Mouse (Mus musculus): ENCODE measurements at regions not wholly inside any gene's neighbourhood (a gene's known extent, or its start where the extent isn't known, plus 50 kb on each side); places are given as distances from the start of the nearest gene placed in this dataset.
"Not testable (repeated sequence)": the region's sequence is repeated elsewhere in the genome, so short reads cannot be mapped to it uniquely, and the experiment has no call there.

DNA sequence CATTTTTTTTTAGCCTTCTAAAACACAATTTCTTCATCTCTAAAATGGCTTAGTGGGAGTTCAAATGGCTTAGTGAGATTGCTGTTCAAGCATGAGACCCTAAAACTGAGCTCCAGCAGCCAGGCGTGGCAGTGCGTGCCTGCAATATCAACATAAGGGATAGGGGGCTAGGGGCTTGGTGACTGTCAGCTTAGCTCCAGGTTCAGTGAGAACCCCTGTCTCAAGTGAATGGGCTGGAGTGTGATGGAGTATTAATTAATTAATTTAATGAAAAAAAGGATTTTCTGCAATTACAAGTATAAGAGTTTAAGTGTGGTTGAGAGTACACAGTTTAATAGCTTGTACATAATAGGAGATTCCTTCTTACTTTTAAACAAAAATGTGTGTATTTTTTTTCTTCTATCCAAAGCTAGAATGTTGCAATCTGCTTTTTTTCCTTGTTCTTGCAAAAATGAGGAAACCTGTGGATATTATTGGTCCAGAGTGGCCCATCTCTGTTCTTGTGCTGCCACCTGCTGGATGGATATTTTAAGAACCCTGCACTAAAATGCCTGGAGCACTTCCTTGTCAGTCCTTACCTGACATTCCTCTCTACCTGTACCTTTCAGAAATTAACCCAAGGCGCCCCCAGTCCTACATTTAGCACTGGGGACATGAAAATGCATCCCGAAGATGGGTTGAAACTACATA is 54.0 kb upstream of the Usp47 start:
- DNase-seq, result peak; percentile 88

DNA sequence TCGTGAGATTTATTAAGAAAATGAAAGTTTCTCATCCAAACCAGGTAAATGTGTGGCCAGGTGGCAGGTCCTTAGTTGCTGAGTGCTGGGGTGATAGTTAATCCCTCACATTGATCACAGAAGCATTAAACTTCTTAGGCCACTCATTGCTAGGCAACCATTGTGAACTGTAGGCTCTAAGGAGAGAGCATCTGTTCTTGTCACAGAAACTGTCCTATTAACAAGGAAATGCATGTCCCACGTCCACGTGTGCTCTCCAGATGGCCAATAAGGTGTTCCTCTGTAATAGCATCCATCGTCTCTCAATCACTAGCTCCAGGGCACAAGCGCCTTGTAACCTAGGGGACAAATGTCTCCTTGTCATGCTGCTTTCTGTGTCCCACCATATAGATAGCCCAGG is 55.0 kb upstream of the Usp47 start:
- no peak for DNase-seq

DNA sequence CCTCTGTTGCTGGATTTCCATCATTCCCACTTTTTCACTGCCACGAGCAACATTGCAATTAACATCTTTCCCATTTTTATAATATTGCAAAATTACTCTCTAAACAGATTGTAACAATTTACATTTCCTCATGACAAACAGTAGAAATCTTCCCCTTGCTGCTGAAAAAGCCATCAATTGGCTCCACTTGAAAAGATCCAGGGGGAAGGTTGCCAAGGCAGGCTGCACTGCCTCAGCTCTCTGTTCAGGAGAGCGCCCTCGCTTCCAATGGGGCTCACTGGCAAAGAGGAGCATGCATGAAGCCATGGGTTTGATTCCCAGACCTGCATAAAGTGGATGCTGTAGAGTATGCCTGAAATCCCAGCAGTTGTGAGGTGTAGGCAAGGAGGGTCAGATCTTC is 56.6 kb upstream of the Usp47 start:
- no peak for DNase-seq

GRCm38 (mm10) chr7:111963969-111964368 is 59.3 kb upstream of the Usp47 start:
- no peak for DNase-seq

DNA sequence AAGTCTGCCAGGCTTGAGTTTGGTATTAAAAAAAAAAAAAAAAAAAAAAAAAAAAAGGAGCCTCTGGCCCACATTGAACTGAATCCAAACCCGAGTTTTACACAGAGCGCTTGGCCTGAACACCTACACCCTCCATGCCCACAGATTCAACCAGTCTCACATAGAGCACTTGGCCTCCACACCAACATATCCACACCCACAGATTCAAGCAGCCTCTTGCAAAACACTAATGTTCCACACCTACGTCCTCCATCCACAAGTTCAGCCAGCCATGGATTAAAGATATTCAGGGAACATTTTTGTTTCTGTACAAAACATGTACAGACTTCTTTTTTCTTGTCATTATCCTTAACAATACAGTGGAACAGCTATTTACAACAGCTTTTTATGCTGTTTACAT is 63.3 kb upstream of the Usp47 start:
- DNase-seq, result no peak

GRCm38 (mm10) chr7:111956671-111957070 is 66.6 kb upstream of the Usp47 start:
- DNase-seq, result no peak

- DNase-seq, result no peak
Observed at GRCm38 (mm10) chr7:111939631-111940030, 83.7 kb upstream of the Usp47 start.

DNA sequence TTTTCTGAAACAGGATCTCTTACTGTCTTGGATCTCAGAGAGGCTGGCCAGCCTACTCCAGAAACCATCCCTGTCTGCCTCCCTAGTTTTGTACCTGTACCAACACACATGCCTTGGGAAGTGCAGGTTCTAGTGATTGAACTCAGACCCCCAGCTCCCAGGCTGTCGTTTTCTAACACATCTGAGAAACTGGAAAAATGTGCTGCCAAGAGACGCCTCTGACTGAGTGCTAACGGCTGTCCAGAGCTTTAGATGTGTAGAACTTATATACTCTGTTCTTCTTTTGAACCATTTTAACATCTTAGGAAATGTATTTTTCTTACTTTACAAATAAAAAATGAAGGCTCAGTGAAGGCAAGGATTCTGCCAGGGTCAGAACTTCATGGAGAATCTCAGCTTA is 85.8 kb upstream of the Usp47 start:
- no peak for DNase-seq

GRCm38 (mm10) chr7:111937102-111937501 is 86.2 kb upstream of the Usp47 start:
- DNase-seq, result no peak

- DNase-seq, result peak; percentile 5
Observed at GRCm38 (mm10) chr7:111932725-111933124, 90.6 kb upstream of the Usp47 start.

- DNase-seq, result no peak
Observed at GRCm38 (mm10) chr7:111919961-111920360, 103.3 kb upstream of the Usp47 start.

GRCm38 (mm10) chr7:111903741-111904231 is 119.5 kb upstream of the Usp47 start:
- no peak for DNase-seq

DNA sequence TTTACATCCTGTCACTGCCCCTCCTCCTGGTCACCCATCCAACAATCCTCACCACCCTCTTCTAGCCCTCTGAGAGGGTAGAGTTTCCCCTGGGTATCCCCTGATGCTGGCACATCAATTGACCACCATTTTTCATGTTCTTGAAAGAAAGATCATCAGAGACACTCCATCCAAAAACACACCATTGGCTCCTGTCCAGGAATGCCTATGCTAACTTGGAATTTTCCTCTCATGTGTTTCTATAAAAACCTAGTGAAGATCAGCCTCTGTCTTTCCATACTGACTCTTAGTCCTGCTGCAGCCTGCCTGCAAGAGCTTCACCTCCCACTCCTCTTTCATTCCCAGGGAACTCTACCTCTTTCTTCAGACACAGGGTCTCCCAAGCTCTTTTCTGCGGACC is 117.2 kb upstream of the Galnt18 start:
- no peak for DNase-seq

- peak; percentile 68 for DNase-seq
Observed at GRCm38 (mm10) chr7:111896255-111896654, 116.5 kb upstream of the Galnt18 start.

- no peak for DNase-seq
Observed at GRCm38 (mm10) chr7:111882991-111883390, 103.2 kb upstream of the Galnt18 start.

GRCm38 (mm10) chr7:111880067-111880675 is 100.4 kb upstream of the Galnt18 start:
- no peak for DNase-seq

DNA sequence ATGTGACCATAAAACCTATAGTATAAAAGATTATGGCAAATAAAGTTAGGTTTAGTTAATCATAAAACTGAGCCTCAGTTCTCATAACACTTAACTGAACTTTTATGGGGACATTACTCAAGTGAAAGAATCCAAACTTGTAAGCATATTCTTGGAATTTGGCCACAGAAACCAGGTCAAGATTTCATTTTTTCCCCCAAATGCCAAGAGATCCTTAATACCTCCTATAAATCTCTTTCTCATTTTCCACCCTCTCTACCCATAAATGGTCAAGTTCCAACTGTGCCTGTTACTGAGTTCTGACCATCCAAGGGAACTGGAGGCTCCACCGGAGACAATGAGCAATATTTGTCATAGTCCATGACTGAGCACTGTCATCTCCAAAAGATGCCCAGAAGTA is 97.8 kb upstream of the Galnt18 start:
- DNase-seq, result no peak

DNA sequence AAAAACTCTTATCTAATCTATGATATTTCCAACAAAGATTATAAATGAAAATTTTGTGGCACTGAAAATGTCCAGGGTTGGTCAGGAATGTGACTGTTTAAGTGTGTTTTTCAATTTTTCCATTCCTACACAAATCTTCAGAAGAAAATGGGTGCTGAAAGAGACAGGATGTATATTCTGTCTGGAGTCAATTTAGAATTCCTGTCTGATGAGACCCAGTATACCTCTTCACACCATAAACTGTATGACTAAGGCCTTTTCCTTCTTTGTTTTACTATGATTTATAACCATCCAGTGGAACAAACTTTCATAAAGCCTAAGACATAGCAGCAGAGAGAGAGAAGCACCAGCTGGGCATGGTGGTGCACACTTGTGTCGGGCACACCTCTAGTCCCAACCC is 96.2 kb upstream of the Galnt18 start:
- DNase-seq, result no peak

DNA sequence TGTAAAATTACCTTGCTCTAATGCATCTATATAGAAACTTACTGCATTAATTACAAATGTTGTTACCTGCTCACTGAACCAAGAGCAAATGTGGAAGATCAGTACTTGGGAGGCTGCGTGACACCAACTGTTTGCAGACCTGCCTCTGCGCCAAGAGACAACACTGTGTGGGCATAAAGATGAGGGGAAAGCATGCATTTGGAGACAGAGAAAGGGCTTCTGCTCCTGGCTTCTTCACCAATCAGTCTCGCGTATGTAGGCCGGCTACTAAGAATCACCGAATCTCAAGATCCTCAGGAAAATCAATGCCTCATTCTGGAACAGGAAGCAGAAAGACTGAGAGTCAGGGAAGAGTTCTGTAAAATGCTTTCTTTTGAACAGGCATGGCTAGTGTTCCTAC is 89.6 kb upstream of the Galnt18 start:
- DNase-seq, result no peak

DNA sequence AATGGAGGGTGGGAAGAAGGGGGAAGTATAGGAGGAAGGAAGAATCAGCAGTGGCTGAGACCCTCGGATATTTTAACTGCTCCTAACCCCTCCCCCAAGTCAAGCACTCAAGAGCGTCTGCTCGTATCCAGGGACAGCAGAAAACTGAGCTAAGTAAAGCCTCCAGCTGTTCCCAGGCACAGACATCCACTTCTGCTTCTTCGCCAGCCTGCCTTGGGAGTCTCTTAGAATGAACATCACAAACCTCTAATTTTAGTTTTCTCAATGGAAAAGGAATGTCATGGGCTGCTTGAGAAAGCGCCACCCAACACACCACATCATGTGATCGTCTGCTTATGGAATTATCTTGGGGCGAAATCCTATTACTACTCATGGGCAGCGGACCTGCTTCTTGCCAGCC is 83.3 kb upstream of the Galnt18 start:
- DNase-seq, result no peak

DNA sequence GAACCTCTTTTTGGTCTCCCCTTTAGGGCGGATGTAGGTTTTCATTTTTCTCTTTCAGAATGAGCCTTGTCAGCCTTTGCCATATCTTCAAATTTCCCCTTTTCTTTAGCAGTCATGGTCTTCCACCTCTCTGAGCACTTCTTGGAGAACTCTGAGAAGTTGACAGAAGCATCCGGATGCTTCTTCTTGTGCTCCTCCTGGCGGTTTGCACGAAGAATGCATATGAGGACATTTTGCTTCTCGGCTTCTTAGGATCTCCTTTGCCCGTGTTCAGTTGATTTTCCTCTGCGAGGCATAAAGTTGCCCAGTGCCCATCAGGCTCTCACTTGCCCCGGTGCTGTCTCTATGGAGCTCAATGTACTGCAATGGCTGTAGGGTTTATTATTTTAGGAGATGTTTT is 78.5 kb upstream of the Galnt18 start:
- not testable (repeated sequence) for DNase-seq

GRCm38 (mm10) chr7:111856977-111857376 is 77.2 kb upstream of the Galnt18 start:
- DNase-seq, result no peak

DNA sequence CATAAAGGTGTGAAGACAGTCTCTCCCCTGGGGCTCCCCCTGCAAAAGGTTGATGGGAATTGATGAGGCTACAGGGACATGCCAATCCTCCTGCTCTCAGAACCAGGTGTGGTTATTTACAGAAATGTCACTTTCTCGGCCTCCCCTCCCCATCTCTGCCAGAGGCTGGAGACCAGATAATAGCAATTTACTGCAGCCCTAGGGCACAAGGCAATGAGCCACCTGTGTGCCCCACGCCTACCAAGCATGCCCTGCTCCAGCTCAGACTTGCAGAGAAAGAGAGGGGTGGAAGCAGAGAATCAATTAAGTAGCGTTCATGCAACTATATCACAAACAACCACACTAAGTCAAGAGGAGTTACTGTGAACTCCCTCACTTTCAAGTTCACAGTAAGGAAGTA is 75.5 kb upstream of the Galnt18 start:
- DNase-seq, result no peak

GRCm38 (mm10) chr7:111846417-111846816 is 66.6 kb upstream of the Galnt18 start:
- no peak for DNase-seq

- no peak for DNase-seq
Observed at GRCm38 (mm10) chr7:111843715-111844114, 63.9 kb upstream of the Galnt18 start.

All from lung, postnatal 14 days (tissue).